Mouse (Mus musculus) heart, adult 2 months (tissue): ENCODE data around the gene Galnt9.

Source experiments
- CTCF ChIP-seq: fragments of 200-600 bp; IDR thresholded peaks from 2 replicates; pipeline ENCODE4 v1.8.1; 2022; ENCODE audit warnings: antibody characterized with exemption, mild to moderate bottlenecking, moderate library complexity
- POLR2A ChIP-seq: fragments of 200-500 bp; IDR thresholded peaks from 2 replicates; pipeline ENCODE4 v1.6.1; 2011; ENCODE audit warnings: mild to moderate bottlenecking, low read depth, low read length, control low read depth; ENCODE audit not compliant: insufficient read depth

GRCm38 (mm10) chr5:110638306-110639074, 94.3 kb downstream of the Galnt9 start:
- TF ChIP-seq CTCF (no peak), POLR2A (no peak)
